Mouse (Mus musculus) skeletal muscle tissue, adult 2 months (tissue): ENCODE results near the gene Ap3b1.

Experiments used
- DNase-seq: peaks from one replicate; pipeline ENCODE4 v3.0.0-alpha.2; 2012; ENCODE audit warnings: low read depth, low spot score

Ap3b1 gene

DNA sequence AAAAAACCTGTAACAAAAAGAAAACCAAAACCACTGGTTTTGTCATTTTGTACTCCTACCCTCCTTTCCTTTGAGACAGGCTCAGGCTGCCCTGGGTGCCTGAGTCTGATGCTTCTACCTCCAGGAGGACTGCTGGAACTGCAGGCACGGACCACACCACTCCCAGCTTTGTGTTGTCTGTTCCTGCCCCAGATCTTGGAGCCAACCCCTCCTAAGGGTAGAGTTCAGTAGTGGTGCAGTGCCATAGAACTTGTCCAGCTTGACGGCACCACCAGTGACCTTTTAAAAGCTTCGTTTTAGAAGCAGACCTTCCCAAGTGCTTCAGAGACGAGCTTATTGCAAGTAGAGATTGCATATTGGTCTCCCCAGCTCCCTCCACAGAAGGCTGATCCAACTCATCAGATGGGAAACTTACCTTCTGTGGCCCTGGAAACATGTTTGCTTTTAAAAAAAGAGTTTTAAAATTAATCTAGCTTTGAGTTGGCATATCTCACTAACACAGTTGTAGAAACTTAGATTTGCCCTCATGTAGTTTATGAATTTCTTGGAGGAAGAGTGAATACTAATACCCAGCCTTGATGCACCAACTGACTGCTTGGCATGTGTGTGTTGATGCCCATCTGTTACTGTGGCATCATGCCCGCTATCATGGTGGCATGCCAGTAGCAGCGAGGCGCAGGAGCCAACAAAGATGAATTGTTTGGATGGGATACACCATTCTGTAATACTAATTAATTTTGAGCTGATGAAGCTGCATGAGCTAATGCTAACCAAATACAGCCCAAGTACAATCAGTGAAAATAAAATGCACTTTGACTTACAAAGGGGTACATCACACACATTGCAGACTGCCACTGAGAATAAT lies 17.0 kb downstream of the Ap3b1 start:
- no peak for DNase-seq

- DNase-seq: no peak
These were observed 20.2 kb downstream of the Ap3b1 start for GRCm38 (mm10) chr13:94379006-94379405.

DNA sequence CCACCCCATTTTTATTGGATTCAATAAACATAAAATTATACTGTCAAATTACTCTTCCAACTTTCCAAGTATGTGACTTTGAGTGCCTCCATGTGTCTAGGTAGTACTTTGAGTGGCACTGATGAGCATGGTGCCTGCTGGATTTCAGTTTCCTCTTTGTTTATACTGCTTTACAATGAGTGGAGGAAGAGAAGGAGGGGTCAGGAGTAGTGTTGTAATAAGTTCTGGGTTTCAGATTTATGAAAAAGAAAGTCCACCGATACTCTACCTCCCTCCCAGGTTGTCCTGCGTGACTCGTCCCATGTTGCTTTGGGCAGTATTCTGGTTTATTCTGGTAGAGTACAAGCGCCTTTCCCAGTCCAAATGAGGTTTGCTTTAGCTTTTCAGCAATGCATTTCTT lies 22.7 kb downstream of the Ap3b1 start:
- no peak for DNase-seq

DNA sequence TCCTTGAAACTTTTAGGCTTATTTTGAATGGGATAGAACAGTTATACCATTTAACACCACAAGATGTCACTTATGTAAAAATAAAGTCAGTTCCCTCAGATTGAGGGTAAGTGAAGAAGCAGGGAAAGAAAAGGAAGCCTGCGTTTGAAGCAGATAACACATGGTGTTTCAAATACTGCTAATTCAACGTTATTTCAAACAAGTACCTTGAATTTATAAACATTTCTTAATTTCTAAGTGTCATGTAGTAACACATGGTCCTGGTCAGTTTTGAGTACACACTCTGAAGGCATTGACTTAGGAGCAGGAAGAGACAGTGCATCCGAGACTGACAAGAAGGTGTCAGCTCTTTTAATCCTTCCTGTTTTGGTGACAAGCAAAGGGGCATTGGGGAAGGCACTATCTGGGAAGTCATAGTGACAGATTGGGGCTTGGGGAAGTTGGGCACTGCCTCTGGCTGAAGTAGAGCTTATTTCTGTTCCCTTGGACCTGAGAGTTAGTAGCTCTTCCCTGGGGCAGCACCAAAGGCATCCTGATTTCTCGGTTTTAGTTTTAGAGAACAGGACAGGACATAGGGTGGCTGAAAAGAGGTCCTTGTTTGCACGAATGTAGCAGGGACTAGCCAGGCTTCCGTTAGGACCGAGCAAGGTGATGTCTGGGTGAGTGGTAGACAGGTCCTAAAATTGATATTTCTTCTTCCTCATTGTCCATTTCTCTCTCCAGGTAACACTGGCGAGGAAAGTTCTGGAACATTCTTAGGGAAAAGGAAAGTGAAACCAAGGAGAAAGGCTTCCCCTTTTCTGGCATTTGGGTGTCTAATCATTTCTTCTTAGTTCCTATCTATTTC lies 23.3 kb downstream of the Ap3b1 start:
- peak; percentile 20 for DNase-seq

GRCm38 (mm10) chr13:94384931-94385570 lies 26.3 kb downstream of the Ap3b1 start:
- no peak for DNase-seq

DNA sequence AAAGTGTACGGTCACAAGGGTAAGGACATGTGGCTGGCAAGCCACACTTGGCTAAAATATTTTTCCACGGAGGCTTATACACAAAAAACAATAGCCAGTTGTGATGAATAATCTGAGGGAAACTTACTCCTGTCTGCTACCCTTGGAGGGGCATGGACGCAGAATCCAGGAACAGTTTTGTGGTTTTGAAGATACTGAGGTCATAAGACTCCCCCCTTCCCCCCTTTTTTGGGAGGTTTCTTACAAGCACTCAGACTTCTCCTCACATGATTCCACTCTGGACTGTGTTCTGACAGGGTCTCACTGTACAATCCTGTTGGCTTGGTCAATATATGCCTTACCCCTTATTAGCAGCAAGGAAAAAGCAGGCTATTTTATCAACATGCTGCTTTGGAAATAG lies 29.8 kb downstream of the Ap3b1 start:
- DNase-seq: no peak

- DNase-seq: no peak
These were observed 30.8 kb downstream of the Ap3b1 start for GRCm38 (mm10) chr13:94389541-94389940.

- no peak for DNase-seq
These were observed 33.5 kb downstream of the Ap3b1 start for GRCm38 (mm10) chr13:94392282-94392681.

- DNase-seq: no peak
These were observed 35.7 kb downstream of the Ap3b1 start for GRCm38 (mm10) chr13:94394486-94394885.

GRCm38 (mm10) chr13:94395763-94396162 lies 37.0 kb downstream of the Ap3b1 start:
- DNase-seq: peak; percentile 51

DNA sequence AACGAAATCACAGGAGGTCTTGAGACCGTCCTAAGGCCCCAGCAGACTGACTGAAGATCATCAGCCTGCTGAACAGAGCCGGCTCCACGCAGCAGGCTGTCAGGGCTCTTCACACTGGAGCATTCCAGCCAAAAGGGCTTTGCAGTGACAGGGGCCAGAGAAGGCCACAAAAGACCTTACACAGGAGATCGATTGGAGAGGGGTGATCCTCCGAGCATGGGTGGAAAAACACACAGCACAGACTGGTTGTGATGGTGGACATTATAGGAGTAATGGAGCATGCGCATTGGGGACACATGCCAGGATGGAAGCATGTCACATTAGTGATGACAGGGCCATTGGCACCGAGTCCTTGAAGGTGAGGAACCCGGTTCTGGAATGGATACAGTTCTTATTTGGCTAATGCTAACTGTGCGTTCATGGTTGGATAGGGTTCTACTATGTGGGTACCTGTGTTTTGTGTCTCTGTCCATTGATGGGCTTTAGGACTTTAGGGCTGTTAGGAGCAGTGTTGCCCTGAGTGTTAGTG lies 37.7 kb downstream of the Ap3b1 start:
- DNase-seq: no peak

DNA sequence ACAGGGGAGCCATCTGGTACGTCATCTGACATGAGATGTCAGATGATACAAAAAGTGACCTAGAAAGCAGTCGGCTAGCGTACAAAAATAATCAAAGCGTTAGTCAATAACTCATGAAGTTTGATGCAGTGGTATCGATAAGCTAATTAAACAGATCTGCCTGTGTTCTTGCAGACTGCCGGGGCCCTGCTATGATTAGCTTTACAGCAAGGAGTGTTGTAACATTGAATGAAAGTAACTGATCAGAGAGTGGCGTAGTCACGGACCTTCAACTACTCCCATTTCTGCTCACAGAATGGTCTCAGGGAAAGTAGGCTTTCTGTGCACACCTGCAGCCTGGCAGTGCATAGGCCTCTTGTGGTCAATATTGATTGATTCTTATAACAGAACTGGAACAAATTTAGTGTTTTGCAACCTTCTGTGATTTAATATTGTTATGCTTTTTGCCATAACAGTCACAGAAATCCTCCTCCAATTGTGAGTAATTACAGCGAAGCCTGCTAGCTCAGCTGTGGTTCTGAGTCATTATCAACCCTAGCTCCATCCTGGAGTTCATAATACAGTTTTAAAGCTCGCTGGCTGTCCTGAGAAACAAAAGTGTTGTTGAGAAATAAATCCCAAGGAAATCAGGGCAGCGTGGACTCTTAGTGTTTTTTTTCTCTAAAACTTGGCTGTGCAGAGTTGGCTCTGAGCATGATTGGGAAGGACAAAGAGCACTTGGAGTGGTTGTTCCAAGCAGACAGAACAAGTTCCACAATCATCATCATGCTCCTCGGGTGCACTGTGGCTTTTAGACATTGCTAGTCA lies 40.0 kb downstream of the Ap3b1 start:
- peak; percentile 57 for DNase-seq

DNA sequence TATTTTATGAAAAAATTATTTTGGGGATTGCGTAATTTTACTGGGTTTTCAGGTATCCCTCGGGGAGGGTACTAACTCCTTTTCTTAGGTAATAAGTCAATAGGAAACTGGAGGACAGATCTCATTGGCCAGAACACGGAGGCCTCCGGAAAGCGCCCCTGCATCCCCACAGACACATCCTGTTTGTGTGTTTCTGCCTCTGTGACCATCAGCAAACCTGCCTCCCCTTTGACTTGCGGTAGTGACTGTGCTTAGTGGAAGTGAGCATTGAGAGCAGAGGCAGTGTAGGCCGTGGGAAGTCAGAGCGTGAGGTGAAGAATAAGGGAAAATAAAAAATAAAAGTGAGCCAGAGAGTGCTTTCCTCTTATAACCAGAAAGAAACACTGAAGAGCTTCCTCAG lies 41.7 kb downstream of the Ap3b1 start:
- DNase-seq: no peak

DNA sequence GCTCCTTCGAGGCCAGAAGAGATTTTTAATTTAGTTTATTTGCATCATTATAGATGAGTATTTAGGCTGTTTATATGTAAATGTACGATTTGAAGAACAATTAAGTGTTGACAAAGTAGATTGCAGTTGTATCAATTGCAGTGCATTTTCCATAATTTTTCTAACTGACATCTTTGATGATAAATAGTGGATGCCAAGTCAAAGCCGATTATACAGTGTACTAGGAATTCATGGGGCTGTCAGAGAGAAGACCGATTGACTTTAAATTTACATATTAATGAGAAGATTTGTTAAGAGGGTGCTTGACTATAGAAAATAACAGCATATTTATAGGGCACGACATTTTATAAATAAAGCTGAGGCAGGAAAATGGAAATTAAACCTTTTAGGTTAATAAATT lies 64.8 kb downstream of the Ap3b1 start:
- DNase-seq: no peak

DNA sequence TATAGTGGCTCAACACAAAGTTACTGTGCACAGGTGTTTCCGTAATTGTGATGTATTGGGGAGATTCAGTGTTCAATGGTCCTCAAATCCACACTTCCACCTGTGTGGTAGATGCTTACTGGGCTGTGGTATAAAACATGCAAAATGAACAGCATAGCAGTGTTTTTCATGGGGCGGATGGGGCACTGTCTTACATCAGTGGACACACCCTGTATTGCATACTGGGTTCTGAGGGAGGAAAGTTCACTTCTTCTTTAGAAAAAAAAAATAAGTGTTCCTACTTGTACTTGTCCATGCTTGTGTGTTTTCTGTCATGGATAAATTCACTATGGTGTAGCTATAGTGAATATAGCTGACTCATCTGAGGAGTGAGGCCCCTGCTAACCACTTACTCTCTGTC lies 70.8 kb downstream of the Ap3b1 start:
- no peak for DNase-seq

DNA sequence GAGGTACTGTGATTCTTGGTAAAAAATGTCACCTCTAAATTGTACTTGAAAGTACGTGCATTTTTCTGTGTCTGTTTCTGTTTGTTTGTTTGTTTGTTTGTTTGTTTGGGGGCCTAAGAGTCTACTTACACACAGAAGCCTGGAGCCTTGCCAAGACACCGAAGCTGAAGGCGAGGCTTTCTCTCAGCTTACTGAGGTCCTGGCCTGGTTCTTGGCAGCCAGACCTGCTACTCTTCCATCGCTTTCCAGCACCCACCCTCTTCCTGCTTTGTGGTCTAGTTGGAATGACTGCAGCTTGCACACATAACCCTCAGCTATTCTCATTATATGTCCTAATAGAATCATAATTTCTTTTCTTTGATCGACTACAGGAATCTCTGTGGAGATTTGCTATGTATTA lies 80.6 kb downstream of the Ap3b1 start:
- peak; percentile 6 for DNase-seq

- DNase-seq: peak; percentile 43
These were observed 82.4 kb downstream of the Ap3b1 start for GRCm38 (mm10) chr13:94441199-94441598.

DNA sequence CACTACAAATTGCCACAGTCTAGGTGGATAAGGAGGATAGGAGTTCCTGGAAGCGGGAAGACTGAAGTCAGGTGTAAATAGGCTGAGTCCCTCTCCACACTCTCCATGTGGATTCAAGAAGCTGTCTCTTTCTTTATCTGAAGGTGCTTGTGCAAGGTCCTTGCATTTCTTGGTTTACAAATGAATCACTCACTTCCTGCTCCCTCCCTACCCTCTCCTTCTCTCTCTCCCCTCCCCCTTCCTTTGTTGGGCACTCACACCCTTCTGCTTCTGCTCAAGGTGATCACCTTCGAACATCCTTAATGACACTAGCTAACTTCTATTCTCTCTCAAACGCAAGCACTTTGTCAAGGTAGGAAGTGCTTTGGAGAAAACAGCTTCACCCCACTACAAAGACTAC lies 84.7 kb downstream of the Ap3b1 start:
- no peak for DNase-seq

DNA sequence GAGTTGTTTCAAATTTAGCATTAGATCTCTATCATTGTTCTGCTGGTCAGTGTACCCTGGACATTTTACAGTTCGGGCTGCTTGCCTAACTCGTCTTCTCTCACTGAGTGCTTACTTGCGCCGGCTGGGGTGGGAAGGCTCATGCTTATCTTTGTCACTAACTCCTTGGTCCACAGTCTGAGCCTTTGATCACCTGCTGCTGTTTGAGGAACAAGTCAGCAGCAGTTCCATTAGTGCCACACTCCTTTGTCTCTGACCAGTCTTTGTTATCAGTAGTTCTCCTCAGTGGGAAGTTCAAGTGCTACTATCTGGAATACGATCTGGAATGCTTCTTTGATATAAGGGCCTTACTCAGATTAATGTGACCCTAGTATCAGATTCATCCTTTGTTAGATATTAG lies 86.3 kb downstream of the Ap3b1 start:
- no peak for DNase-seq

- no peak for DNase-seq
These were observed 88.2 kb downstream of the Ap3b1 start for GRCm38 (mm10) chr13:94447003-94447402.

DNA sequence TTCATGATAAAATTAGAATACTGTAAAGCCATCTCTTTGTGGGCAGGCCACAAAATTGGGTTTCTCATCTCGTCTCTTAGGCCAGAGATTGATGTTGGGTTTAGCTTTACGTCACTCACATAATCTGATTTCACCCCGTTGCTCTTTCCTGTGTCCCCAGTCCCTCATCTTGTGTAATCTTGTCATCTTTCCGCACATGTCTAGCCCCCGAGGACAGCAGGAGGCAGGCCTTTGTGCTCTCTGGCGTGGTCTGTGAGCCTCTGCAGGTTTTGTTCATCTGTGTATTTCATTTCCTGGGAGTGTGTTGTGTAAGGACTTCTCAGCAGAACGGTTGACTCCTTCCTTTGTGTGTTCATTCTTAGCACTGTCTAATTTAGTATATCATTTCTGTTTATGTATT lies 90.8 kb downstream of the Ap3b1 start:
- DNase-seq: no peak
